Mouse (Mus musculus): Measurements from ENCODE around the gene Rps16. TPM values are rescaled to one million over a fixed set of nuclear protein-coding genes. Genes with fewer than 3 reads are reported as not detected.

Rps16 gene
- polyA plus RNA-seq, 1 experiment from 2014 or later = 599 TPM

DNA sequence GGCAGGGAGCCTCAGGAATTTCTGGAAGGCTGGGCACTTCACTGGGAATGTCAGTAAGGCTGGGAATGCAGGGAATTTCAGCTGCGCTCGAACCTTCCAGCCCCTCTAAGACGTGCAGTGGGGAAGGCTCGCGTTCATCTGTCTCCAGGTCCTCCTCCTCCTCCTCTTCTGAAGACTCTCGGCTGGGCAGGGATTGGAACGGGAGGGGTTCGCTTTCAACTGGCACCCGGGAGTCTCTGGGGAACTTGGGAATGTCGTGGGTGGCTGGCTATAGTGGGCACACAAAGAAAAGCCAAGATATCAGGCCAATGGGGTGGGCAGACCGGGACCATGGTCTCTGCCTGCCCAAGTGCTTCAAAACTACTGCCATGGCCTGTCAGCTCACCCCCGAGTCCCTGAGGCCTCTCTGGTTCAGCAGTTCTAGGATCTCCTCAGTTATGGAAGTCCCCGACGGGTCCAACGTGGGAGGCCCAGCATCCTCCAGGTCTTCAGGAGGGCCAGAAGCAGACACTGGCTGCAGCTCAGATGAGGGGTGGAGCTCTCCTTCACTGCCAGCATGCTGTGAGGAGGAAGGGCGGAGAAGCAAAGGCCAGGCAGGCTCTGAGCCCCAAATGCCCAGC lies 12.1 kb downstream of the Rps16 start:
- H3K27ac ChIP-seq (replicated peaks) = peak overlapping the region; percentile 20; the same call in 1 of the 2 replicates
- no peak overlapping the region for H3K4me2 ChIP-seq
- WGBS = 58% methylated on average over 16 of the region's 16 CpGs

DNA sequence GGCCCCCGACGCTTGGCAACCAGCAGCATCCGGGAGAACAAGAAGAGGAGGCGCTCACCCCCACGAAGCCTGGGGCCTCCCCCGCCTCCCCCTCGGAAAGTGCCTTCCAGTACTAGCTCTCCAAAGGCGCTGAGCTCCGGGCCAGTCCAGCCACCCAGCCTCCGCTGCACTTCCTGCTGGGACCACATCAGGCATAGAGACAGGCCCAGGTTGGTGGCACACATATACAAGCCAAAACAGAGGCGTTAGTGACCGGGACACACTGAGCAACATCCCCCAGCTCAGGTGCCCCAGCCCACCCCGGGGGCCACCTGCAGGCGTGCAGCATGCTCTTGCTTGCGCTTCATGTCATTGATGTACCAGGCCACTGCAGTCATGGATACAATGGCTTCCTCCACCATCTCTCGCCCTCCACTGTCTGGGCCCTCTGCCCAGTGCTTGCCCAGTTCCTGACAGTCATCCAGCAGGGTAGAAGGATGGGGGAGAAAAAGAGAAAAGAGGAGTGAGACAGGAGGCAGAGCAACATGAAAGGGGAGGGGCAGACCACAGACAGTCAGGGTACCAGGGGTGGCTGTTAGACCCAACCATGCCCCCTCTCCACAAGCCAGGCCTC lies 17.3 kb downstream of the Rps16 start:
- H3K4me2 ChIP-seq = no peak overlapping the region
- H3K9ac ChIP-seq = no peak overlapping the region
- H3K36me3 ChIP-seq = peaks cover 78% of the 10 kb centered on the region
- no peak overlapping the region for H3K27ac ChIP-seq (replicated peaks)
- no peak for ATAC-seq (ENCODE audit: extremely low read depth, insufficient number of reproducible peaks, low FRiP score, low TSS enrichment)
- peaks cover 30% of the 10 kb centered on the region for H3K4me1 ChIP-seq
- no peak overlapping the region for H3K4me3 ChIP-seq
- H3K27me3 ChIP-seq (replicated peaks) = no peaks in the 10 kb centered on the region
- WGBS = 87% methylated on average over 16 of the region's 16 CpGs
- no peaks in the 10 kb centered on the region for H3K9me3 ChIP-seq

More for the DNA sequence above, 12.1 kb downstream of the Rps16 start:
- Histone ChIP-seq H3K27me3 (replicated peaks) (no peaks in the 10 kb centered on the region), H3K4me3 (no peak overlapping the region), H3K9ac (peak overlapping the region; percentile 44), H3K36me3 (peaks cover 92% of the 10 kb centered on the region), H3K4me1 (peaks cover 39% of the 10 kb centered on the region), H3K9me3 (no peaks in the 10 kb centered on the region)
- no peak for ATAC-seq (ENCODE audit: extremely low read depth, insufficient number of reproducible peaks, low FRiP score, low TSS enrichment)

DNA sequence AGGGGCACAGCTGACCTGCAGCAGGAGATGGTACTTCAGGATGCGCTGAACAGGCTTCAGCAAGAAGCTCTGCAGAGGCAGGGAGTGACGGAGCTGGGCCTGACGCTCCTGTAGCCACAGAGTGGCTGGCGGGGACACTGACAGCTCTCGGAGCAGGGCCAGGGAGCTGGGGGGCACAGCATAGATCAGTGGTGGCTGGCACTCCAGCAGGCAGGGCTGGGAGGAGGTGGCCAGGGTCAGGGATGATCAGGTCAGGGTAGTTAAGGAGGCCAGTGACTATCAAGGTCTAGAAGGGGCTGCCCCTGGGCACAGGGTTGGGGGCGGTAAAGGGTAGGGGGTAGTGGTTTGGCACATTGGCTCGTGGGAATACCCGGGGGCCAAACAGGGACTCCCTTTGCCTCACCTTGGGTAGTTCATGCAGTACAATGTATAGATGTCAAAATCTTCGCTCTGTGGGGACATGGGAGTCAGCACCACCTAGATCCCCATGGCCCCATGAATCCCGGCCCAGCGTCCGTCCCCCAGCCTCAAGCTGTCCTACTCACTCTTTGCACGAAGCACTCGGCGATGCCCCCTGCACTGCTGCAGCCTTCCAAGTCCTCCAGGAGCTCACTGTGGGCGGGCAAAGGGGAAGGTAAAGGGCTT lies 17.9 kb downstream of the Rps16 start:
- Histone ChIP-seq H3K27me3 (replicated peaks) (no peaks in the 10 kb centered on the region), H3K4me1 (peaks cover 28% of the 10 kb centered on the region), H3K9me3 (no peaks in the 10 kb centered on the region), H3K4me3 (no peak overlapping the region), H3K9ac (peak overlapping the region; percentile 40; the same call in 1 of the 2 replicates), H3K4me2 (no peak overlapping the region), H3K36me3 (peaks cover 71% of the 10 kb centered on the region), H3K27ac (replicated peaks) (no peak overlapping the region)
- no peak for ATAC-seq (ENCODE audit: extremely low read depth, insufficient number of reproducible peaks, low FRiP score, low TSS enrichment)
- WGBS = 87% methylated on average over 16 of the region's 16 CpGs

DNA sequence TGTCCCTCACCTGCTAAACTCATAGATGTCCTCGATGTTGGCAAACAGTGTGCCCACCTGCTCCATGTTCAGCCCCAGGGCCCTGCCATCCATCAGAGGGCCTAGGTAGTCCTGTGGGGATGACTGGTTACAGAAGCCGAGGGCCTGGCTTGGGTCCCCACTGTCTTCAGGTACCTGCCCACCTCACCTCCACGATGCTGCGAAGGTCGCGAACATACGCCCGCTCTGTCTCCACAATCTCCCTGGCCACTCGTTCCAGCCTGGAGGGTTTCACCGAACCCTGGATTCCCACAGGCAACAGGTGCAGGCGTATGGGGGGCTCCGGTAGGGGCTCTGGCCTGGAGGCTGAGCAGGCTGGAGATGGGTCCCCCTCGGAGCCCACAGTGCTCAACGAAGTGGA lies 19.6 kb downstream of the Rps16 start:
- peaks cover 41% of the 10 kb centered on the region for H3K4me1 ChIP-seq
- no peaks in the 10 kb centered on the region for H3K9me3 ChIP-seq
- peaks cover 55% of the 10 kb centered on the region for H3K36me3 ChIP-seq
- no peak for ATAC-seq (ENCODE audit: extremely low read depth, insufficient number of reproducible peaks, low FRiP score, low TSS enrichment)
- H3K4me2 ChIP-seq = peak overlapping the region; percentile 87
- 92% methylated on average over 14 of the region's 14 CpGs for WGBS
- H3K27ac ChIP-seq (replicated peaks) = no peak overlapping the region
- no peaks in the 10 kb centered on the region for H3K27me3 ChIP-seq (replicated peaks)
- peak overlapping the region; percentile 97 for H3K9ac ChIP-seq
- H3K4me3 ChIP-seq = peak overlapping the region; percentile 88

DNA sequence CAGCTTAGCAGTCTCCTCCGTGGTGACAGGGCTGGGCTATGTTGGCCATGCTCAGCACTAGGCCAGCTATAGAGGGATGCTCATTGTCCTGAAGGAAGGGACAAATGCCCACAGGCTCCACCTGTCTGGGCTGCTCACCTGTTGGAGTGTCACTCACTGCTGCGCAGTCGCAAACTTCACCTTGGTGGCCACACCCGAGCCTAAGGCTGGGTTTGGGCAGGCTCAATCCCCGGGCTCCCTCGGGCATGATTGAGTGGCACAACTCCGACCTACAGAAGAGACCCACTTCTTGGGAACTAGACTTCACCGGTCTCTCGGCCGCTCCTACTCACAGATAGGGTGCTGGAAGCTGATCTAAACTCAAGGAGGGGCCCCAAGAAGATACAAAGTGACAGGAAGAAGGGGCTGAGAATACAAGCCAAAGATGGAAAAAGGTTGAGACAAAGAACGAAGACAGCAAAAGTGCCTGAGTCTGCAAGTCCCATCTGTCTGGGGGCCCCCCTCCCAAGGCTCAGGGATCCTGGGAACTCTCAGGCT lies 20.6 kb downstream of the Rps16 start:
- Histone ChIP-seq H3K27ac (replicated peaks) (peak overlapping the region; percentile 96), H3K36me3 (peaks cover 45% of the 10 kb centered on the region), H3K9ac (peak overlapping the region; percentile 97), H3K9me3 (no peaks in the 10 kb centered on the region), H3K27me3 (replicated peaks) (no peaks in the 10 kb centered on the region), H3K4me2 (peak overlapping the region; percentile 87), H3K4me3 (peak overlapping the region; percentile 88), H3K4me1 (peaks cover 46% of the 10 kb centered on the region)
- ATAC-seq (ENCODE audit: extremely low read depth, insufficient number of reproducible peaks, low FRiP score, low TSS enrichment) = no peak
- WGBS = 7% methylated on average over 11 of the region's 11 CpGs

DNA sequence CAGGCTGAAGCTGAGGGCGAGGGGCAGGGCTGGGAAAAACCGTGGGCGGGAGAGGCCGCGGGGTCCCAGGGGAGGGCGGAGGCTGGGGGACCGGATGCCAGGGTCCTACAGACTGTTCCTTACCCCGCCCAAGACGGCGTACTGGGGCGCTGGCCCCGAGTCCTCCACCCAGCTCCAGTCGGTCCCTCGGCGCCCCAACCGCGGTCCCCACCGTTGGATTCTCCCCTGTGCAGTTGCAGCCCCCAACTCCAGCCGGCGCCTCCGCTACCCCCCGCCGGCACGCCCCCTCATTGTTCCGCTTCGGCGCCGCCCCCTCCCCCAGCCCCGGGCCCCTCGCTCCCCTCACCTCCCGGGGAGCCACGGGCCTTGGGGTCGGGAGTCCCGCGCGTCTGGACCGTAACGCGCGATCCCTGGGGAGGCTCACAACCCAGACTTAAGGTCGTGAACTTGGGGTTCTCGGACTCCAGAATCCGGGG lies 21.1 kb downstream of the Rps16 start:
- Histone ChIP-seq H3K27ac (replicated peaks) (peak overlapping the region; percentile 96), H3K9me3 (no peaks in the 10 kb centered on the region), H3K36me3 (peaks cover 40% of the 10 kb centered on the region), H3K4me3 (peak overlapping the region; percentile 88), H3K27me3 (replicated peaks) (no peaks in the 10 kb centered on the region), H3K4me2 (peak overlapping the region; percentile 87), H3K9ac (peak overlapping the region; percentile 97), H3K4me1 (peaks cover 51% of the 10 kb centered on the region)
- no peak for ATAC-seq (ENCODE audit: extremely low read depth, insufficient number of reproducible peaks, low FRiP score, low TSS enrichment)
- WGBS = under 1% methylated on average over 30 of the region's 43 CpGs

DNA sequence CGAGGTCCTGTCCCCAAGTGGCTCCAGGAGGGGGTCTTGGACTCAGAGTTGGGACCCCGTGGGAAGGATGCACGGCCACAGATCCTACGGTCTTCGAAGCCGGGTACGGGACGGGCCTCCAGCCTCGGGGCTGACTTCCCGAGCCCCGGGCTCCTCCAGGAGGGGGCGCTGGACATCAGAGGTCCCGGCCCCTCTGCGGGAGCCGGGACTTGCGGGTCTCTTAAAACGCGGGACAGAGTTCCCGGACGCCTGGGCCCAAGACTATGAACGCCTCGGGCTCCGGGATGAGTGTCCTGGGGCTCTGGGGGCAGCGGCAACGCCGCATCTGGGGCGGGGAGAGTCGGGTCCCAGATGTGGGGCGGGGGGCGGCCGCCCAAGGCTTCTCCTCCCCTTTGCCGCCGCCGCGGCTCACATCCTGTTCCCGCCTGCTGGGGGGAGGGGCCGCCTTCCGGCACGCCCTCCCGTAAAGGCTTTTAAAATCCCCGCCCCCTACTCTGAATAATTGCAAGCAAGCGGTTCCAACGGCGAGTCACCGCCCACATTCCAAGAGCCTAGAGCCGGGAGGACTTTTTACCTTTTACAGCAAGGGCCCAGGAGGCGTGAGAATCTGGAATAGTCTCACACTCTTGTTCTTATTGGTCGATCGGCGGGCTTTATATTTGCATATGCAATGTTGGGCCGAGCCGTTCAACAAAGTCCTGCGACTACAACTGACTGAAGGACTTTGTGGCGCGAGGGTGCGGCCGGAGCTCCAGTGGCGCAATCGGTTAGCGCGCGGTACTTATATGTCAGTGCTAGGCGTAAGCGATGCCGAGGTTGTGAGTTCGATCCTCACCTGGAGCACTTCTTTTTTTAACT lies 22.0 kb downstream of the Rps16 start, which contains the start of gene Plekhg2:
TSS of gene Plekhg2 (minus strand) at position 349 of the 858 bp plus-strand sequence.
- Histone ChIP-seq H3K9ac (peak within 1 kb of the TSS; percentile 97), H3K27ac (replicated peaks) (peak within 1 kb of the TSS; percentile 96), H3K9me3 (no peaks in the 10 kb centered on the region), H3K4me2 (peak within 1 kb of the TSS; percentile 87), H3K36me3 (peaks cover 37% of the 10 kb centered on the region), H3K4me3 (peak within 1 kb of the TSS; percentile 88), H3K27me3 (replicated peaks) (no peaks in the 10 kb centered on the region), H3K4me1 (peaks cover 60% of the 10 kb centered on the region)
- peak; percentile 81 for ATAC-seq (ENCODE audit: extremely low read depth, insufficient number of reproducible peaks, low FRiP score, low TSS enrichment)
- 0% methylated on average over 66 of the region's 66 CpGs for WGBS

DNA sequence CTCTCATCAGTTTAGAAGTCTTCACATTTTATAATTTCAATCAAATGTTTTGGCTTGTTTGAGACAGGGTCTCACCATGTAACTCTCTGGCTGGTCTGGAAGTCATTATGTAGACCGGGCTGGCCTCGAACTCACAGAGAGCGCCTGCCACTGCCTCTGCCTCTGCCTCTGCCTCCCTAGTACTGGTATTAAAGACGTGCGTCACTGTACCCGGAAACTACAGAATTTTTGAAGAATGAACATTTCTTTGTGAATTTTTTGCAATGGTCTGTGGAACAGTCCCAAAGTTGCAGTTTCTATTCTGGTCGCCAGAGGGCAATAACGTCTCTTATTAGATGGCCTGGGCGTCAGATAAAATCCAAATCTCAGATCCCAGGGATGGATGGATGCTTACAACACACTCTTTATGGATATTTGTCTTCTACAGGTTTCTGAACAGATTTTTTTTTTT lies 22.7 kb downstream of the Rps16 start:
- under 1% methylated on average over 9 of the region's 9 CpGs for WGBS
- no peaks in the 10 kb centered on the region for H3K27me3 ChIP-seq (replicated peaks)
- peaks cover 37% of the 10 kb centered on the region for H3K36me3 ChIP-seq
- H3K9ac ChIP-seq = peak overlapping the region; percentile 82
- H3K9me3 ChIP-seq = no peaks in the 10 kb centered on the region
- peak overlapping the region; percentile 96 for H3K27ac ChIP-seq (replicated peaks)
- peaks cover 66% of the 10 kb centered on the region for H3K4me1 ChIP-seq
- peak overlapping the region; percentile 88 for H3K4me3 ChIP-seq
- ATAC-seq (ENCODE audit: extremely low read depth, insufficient number of reproducible peaks, low FRiP score, low TSS enrichment) = no peak
- peak overlapping the region; percentile 87 for H3K4me2 ChIP-seq

DNA sequence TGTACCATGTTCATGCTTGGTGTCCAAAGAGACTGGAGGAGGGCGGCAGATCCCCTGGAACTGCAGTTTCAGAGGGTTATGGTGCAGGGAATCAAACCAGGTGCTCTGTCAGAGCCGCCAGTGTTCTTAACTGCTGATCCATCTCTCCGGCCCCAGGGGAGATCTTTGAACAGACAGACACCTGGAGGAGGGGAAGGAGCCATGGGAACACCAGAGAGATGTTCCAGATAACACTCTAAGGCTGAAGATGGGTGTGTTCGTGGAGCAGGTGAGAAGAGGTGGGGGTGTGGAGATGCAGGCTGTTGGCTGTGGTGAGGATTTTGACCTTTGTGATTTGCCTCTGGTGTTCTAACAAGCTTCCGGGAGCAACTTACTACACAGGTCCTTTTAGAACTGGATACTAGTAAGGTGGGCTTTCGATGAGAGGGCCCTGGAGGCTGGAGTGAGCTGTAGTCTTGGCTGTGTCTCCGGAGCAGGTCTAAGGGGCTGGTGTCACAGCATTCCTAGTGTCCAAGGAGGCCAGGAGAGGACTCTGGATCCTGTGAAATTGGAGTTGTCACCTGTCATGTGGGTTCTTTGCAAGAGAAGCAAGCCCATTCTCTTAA lies 23.5 kb downstream of the Rps16 start:
- 78% methylated on average over 7 of the region's 7 CpGs for WGBS
- Histone ChIP-seq H3K4me3 (no peak overlapping the region), H3K27me3 (replicated peaks) (no peaks in the 10 kb centered on the region), H3K36me3 (peaks cover 29% of the 10 kb centered on the region), H3K4me2 (peak overlapping the region; percentile 87), H3K4me1 (peaks cover 61% of the 10 kb centered on the region), H3K9ac (peak overlapping the region; percentile 47; the same call in 1 of the 2 replicates), H3K9me3 (no peaks in the 10 kb centered on the region), H3K27ac (replicated peaks) (peak overlapping the region; percentile 100)
- no peak for ATAC-seq (ENCODE audit: extremely low read depth, insufficient number of reproducible peaks, low FRiP score, low TSS enrichment)

DNA sequence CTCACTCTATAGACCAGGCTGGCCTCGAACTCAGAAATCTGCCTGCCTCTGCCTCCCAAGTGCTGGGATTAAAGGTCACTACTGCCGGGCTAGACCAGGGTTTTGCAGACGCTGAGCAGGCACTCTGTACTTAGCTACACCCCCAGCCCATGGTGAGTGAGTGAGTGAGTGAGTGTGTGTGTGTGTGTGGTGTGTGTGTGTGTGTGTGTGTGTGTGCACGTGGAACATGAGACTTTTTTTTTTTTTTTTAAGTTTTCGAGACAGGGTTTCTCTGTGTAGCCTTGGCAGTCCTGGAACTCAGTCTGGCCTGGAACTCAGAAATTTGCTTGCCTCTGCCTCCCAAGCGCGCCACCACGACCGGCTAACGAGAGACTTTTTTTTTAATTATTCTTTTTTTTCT lies 24.2 kb downstream of the Rps16 start:
- Histone ChIP-seq H3K4me2 (peak overlapping the region; percentile 88), H3K9me3 (no peaks in the 10 kb centered on the region), H3K36me3 (peaks cover 22% of the 10 kb centered on the region), H3K4me3 (peak overlapping the region; percentile 87), H3K4me1 (peaks cover 59% of the 10 kb centered on the region), H3K9ac (peak overlapping the region; percentile 98), H3K27ac (replicated peaks) (peak overlapping the region; percentile 100), H3K27me3 (replicated peaks) (no peaks in the 10 kb centered on the region)
- WGBS = 81% methylated on average over 10 of the region's 10 CpGs
- no peak for ATAC-seq (ENCODE audit: extremely low read depth, insufficient number of reproducible peaks, low FRiP score, low TSS enrichment)

All from heart, embryonic 13.5 days (tissue).